Mouse (Mus musculus) heart, embryonic 14.5 days (tissue): ENCODE measurements around the gene Abcb7. TPM values are rescaled to one million over a fixed set of nuclear protein-coding genes. Genes with fewer than 3 reads are reported as not detected.

Source experiments
- ATAC-seq: fragments of 200-750 bp; cut with Nextera tagmentation; 2 replicates; pipeline ENCODE4 v1.8.0; 2017; ENCODE audit warnings: low read depth, moderate TSS enrichment; ENCODE audit not compliant: insufficient number of reproducible peaks, insufficient read depth, low FRiP score
- H3K27ac ChIP-seq, 2 experiments: fragments of 200-500 bp in 1 of 2; fragments of 300-500 bp in 1 of 2; sonication (generic) in 1 of 2; replicated peaks in 1 of 2; 2 replicates each; pipeline ENCODE4 v1.5.1; 2012 to 2014; ENCODE audit warnings: low read depth in 2 of 2, low read length in 2 of 2, control low read depth in 1 of 2, mild to moderate bottlenecking in 1 of 2, mixed read lengths in 1 of 2; ENCODE audit not compliant: control insufficient read depth in 1 of 2, insufficient read depth in 1 of 2
- H3K27me3 ChIP-seq: fragments of 300-500 bp; sonication (generic); 2 replicates; pipeline ENCODE4 v1.6.1; 2014; ENCODE audit warnings: mild to moderate bottlenecking, low read length, control low read depth; ENCODE audit not compliant: control insufficient read depth, insufficient read depth
- H3K36me3 ChIP-seq: fragments of 300-500 bp; sonication (generic); 2 replicates; pipeline ENCODE4 v1.6.1; 2014; ENCODE audit warnings: mild to moderate bottlenecking, control low read depth, low read length, mixed read lengths; ENCODE audit not compliant: control insufficient read depth, insufficient read depth
- H3K4me1 ChIP-seq, 2 experiments: fragments of 200-500 bp in 1 of 2; fragments of 300-500 bp in 1 of 2; sonication (generic) in 1 of 2; 2 replicates each; pipeline ENCODE4 v1.6.1; 2012 to 2014; ENCODE audit warnings: low read length in 2 of 2, control low read depth in 1 of 2, mixed read lengths in 1 of 2; ENCODE audit not compliant: control insufficient read depth in 2 of 2, insufficient read depth in 2 of 2
- H3K4me2 ChIP-seq: fragments of 300-500 bp; sonication (generic); 2 replicates; pipeline ENCODE4 v1.6.1; 2014; ENCODE audit warnings: mild to moderate bottlenecking, low read length
- H3K4me3 ChIP-seq, 2 experiments: fragments of 200-500 bp in 1 of 2; fragments of 300-500 bp in 1 of 2; sonication (generic) in 1 of 2; 2 replicates each; pipeline ENCODE4 v1.5.1; 2012 to 2014; ENCODE audit warnings: low read length in 2 of 2, mild to moderate bottlenecking in 2 of 2, control low read depth in 1 of 2, low read depth in 1 of 2, moderate library complexity in 1 of 2; ENCODE audit not compliant: control insufficient read depth in 1 of 2, insufficient read depth in 1 of 2
- H3K9ac ChIP-seq: fragments of 300-500 bp; sonication (generic); 2 replicates; pipeline ENCODE4 v1.6.1; 2014; ENCODE audit warnings: mild to moderate bottlenecking, low read length
- H3K9me3 ChIP-seq: fragments of 300-500 bp; sonication (generic); 2 replicates; pipeline ENCODE4 v1.6.1; 2016; ENCODE audit warnings: low read length, control low read depth; ENCODE audit not compliant: control insufficient read depth
- WGBS: fragments of 180-500 bp; shearing (Covaris S2); extraction: QIAGEN DNeasy Blood & Tissue Kit; methylation state at CpG from one replicate; pipeline ENCODE4 v1.1.7; 2014; 5-methylcytosine and 5-hydroxymethylcytosine counted together
- polyA plus RNA-seq: library from polyadenylated mRNA; unstranded; fragments of >200 nt; fragmentation: Nextera tagmentation; extraction: Ambion mirVana; gene quantifications from 2 replicates; pipeline ENCODE4 v1.2.1, GENCODE M21; 2014

Gene Abcb7
- 14.1 and 15.0 TPM in 2 replicates for polyA plus RNA-seq

GRCm38 (mm10) chrX:104413183-104413983 is at the start of gene Abcb7:
Gene Abcb7 (minus strand): TSS chrX:104413856.
- Histone ChIP-seq H3K27ac (peak within 1 kb of the TSS; percentile 90 to 93), H3K4me1 (no peaks in the 10 kb centered on the region), H3K4me2 (peak within 1 kb of the TSS; percentile 61), H3K9ac (peak within 1 kb of the TSS; percentile 77), H3K36me3 (no peaks in the 10 kb centered on the region), H3K4me3 (peak within 1 kb of the TSS; percentile 62 to 69), H3K27me3 (no peaks in the 10 kb centered on the region), H3K9me3 (no peaks in the 10 kb centered on the region)
- WGBS: 14% methylated on average over 58 of the region's 58 CpGs
- ATAC-seq: peak; percentile 69; the same call in 1 of the 2 replicates

- Histone ChIP-seq H3K9me3 (no peaks in the 10 kb centered on the region), H3K4me1 (no peaks in the 10 kb centered on the region), H3K4me2 (no peak overlapping the region), H3K36me3 (no peaks in the 10 kb centered on the region), H3K27ac (no peak overlapping the region), H3K4me3 (no peak overlapping the region), H3K27me3 (no peaks in the 10 kb centered on the region), H3K9ac (no peak overlapping the region)
- 41% methylated on average over 2 of the region's 2 CpGs for WGBS
- ATAC-seq: no peak
These were observed 48.1 kb upstream of the Abcb7 start for GRCm38 (mm10) chrX:104461755-104462154.

DNA sequence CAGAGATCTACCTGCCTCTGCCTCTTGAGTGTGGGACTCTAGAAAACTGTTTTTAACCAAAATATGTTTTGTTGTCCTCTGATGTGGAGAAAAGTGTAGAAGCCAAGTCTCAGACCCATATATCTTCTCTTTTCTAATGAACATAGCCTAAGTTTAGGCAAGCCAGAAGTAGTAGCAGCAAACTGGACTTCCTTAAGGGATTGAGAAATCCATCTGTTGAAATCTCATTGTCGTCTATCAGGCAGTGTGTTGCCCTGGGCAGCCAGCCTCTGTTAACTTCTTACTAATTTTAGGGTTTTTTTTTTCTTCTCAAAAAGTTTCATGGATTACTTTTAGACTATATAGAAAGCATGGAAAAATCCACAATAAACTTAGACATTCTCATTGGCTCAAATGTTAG is 38.8 kb upstream of the Abcb7 start:
- Histone ChIP-seq H3K27ac (no peak overlapping the region), H3K9ac (no peak overlapping the region), H3K4me2 (no peak overlapping the region), H3K4me1 (no peaks in the 10 kb centered on the region), H3K27me3 (no peaks in the 10 kb centered on the region), H3K9me3 (no peaks in the 10 kb centered on the region), H3K4me3 (no peak overlapping the region), H3K36me3 (no peaks in the 10 kb centered on the region)
- 66% methylated on average over 1 of the region's 1 CpGs for WGBS
- no peak for ATAC-seq

DNA sequence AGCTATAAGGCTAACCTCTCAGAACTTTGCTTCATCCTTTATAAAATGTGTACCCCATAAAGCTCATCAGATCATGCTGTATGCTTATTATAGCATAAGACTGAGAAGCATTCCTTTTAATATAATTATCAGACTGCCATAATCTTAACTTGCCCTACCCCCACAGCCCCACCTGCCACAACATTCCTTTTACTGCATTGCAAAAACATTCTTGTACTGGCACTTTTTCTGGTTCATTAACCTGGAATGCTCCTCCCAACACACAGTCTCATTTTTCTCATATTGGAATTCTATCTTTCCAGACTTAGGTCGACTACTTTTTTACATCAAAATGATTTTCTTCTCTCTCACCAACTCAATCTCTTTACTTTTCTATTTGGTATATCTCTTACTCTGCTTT is 19.8 kb upstream of the Abcb7 start:
- no peak overlapping the region for H3K4me2 ChIP-seq
- no peak overlapping the region for H3K9ac ChIP-seq
- H3K27ac ChIP-seq: no peak overlapping the region
- H3K9me3 ChIP-seq: no peaks in the 10 kb centered on the region
- no peaks in the 10 kb centered on the region for H3K27me3 ChIP-seq
- no peaks in the 10 kb centered on the region for H3K4me1 ChIP-seq
- H3K4me3 ChIP-seq: no peak overlapping the region
- WGBS: 19% methylated on average over 1 of the region's 1 CpGs
- no peak for ATAC-seq
- H3K36me3 ChIP-seq: no peaks in the 10 kb centered on the region

- ATAC-seq: no peak
- Histone ChIP-seq H3K9ac (no peak overlapping the region), H3K27ac (no peak overlapping the region), H3K27me3 (no peaks in the 10 kb centered on the region), H3K4me3 (no peak overlapping the region), H3K9me3 (no peaks in the 10 kb centered on the region), H3K36me3 (no peaks in the 10 kb centered on the region), H3K4me2 (no peak overlapping the region), H3K4me1 (no peaks in the 10 kb centered on the region)
- WGBS: 55% methylated on average over 3 of the region's 3 CpGs
These were observed 14.5 kb upstream of the Abcb7 start for GRCm38 (mm10) chrX:104428108-104428507.

DNA sequence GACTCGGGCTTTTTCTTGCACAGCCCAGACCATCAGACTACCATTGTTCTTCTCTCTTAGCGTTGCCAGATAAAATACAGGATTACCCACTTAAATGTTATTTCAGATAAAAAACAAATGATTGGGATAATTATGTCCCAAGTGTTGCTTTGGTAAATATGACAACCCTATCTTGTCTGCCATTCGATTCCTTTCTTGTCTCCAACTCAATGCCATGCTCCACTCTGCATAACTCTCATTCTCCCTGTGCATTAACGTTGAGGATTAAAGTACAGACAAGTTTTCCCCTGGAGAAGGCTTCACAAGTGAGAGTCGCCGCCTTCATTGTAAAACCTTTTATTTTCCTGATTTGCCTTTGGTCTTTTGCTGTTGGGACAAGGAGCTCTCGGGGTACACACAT is 339 bp upstream of the Abcb7 start:
- Histone ChIP-seq H3K27me3 (no peaks in the 10 kb centered on the region), H3K4me2 (peak overlapping the region; percentile 61), H3K27ac (peak overlapping the region; percentile 90 to 93; a peak in 3 of 4 replicates), H3K36me3 (no peaks in the 10 kb centered on the region), H3K4me3 (peak overlapping the region; percentile 62 to 69), H3K9me3 (no peaks in the 10 kb centered on the region), H3K9ac (peak overlapping the region; percentile 77), H3K4me1 (no peaks in the 10 kb centered on the region)
- 45% methylated on average over 7 of the region's 7 CpGs for WGBS
- no peak for ATAC-seq

DNA sequence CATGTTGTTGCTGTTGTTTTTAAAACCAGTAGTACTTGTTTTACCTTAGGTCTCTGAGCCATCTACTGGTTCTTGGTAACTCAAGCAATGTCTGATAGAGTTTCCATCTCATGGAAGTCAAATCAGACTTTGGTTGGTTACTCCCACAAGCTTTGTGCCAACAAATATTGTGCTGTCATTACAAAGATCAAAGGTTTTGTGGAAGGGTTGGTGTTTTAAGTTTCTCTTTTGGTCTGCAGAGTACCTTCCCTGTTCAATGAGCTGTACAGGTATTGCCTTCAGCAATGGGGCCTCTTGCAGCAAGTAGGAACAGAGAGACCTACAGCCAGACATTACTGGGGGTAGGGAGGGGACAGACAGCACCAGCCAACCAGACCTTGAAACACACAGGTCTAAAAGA is 5.5 kb downstream of the Abcb7 start:
- Histone ChIP-seq H3K36me3 (no peaks in the 10 kb centered on the region), H3K9ac (no peak overlapping the region), H3K9me3 (no peaks in the 10 kb centered on the region), H3K4me3 (no peak overlapping the region), H3K27ac (no peak overlapping the region), H3K27me3 (no peaks in the 10 kb centered on the region), H3K4me1 (no peaks in the 10 kb centered on the region), H3K4me2 (no peak overlapping the region)
- ATAC-seq: no peak

- H3K36me3 ChIP-seq: no peaks in the 10 kb centered on the region
- H3K27ac ChIP-seq: no peak overlapping the region
- H3K9ac ChIP-seq: no peak overlapping the region
- no peaks in the 10 kb centered on the region for H3K4me1 ChIP-seq
- no peak overlapping the region for H3K4me3 ChIP-seq
- H3K9me3 ChIP-seq: no peaks in the 10 kb centered on the region
- no peak overlapping the region for H3K4me2 ChIP-seq
- no peak for ATAC-seq
- 71% methylated on average over 5 of the region's 5 CpGs for WGBS
- H3K27me3 ChIP-seq: no peaks in the 10 kb centered on the region
These were observed 11.2 kb downstream of the Abcb7 start for GRCm38 (mm10) chrX:104402463-104402862.
